Mouse (Mus musculus) left cerebral cortex, adult 18-20 months (tissue): Measurements from ENCODE around the gene Nudt7. TPM values are rescaled to one million over a fixed set of nuclear protein-coding genes. Genes with fewer than 3 reads are reported as not detected.

Experiments
- DNase-seq, 2 experiments: peaks; one replicate each; pipeline ENCODE4 v3.0.0; 2021 to 2022; ENCODE audit warnings: low spot score in 2 of 2, mixed read lengths in 1 of 2
- total RNA-seq, 2 experiments: library from RNA; stranded (reverse); gene quantifications; 2 replicates each; pipeline ENCODE4 v1.2.3; 2021

Nudt7 gene
- total RNA-seq, 2 experiments from 2014 or later, result 3.6 to 6.7 TPM

GRCm38 (mm10) chr8:114142199-114142598, 8.8 kb downstream of the Nudt7 start:
- no peak for DNase-seq

GRCm38 (mm10) chr8:114143645-114144290, 10.4 kb downstream of the Nudt7 start:
- no peak for DNase-seq

DNA sequence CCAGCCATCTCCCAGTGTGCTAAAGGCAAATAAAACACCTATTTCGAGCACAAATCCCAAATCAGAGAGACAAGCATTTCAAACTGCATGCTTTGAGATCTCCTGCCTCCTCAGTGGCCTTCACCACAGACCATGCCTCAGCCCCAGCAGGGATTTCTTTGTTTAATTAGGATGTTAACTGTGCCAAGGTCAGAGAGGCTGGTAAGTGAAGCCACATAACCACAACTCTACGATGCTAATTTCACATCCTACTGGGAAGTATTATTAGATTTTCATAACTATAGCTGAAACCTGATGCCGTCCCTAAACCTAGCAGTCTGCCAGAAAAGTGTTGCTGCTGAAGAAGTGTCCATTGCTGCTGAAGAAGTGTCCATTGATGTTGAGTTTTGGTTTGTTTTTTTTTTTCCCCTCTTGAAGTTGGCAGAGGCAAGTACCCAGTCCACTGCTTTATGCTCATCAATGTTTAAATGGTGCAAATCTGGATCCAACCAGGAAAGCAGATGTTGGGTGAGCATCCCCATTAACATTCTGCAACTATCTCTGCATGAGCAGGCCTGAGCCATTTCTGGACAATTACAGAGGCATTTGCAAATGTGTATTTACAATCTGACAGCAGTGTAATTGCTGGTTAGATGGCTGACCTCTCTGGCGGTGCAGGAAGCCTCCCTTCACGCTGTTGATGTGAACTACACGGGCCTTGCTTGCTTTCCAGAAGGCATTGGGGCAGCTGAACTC, 20.1 kb downstream of the Nudt7 start:
- DNase-seq, result no peak

DNA sequence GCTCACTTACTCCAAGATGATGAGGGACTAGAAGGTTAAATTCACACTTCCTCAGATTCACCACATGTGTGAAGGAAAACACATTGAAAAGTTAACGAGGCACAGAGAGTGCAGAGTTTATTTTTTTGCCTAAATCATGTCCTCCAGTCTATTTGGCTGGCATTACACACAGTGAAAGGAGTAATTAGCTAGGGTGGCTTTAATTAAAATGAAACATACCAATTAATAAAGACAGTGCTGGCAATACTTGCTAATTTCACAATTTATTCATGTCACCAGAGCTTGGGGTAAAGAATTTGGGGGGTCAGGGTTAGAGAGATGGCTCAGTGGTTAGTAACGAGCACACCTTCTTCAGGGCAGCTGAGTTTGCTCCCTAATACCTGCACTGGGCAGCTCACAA, 25.2 kb downstream of the Nudt7 start:
- DNase-seq, result no peak

- no peak for DNase-seq
Measured at GRCm38 (mm10) chr8:114159666-114160065, 26.3 kb downstream of the Nudt7 start.

DNA sequence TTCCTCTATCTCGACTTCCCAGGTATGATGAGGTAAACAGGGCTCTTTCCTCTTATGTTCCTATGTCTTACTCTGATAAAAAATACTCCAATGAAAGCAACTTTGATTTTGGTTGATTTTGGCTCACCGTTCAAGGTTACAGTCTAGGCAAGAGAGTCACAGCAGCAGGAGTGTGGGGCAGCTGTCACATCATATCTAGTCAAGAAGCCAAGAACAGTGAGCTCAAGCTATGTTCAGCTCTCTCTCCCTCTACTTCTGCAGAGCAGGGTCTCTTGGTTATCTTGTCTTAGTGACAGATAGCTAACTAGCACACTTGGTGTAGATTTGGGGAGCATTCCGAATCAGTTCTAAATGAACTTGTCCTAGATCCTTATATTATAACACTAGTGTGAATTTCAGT, 30.5 kb downstream of the Nudt7 start:
- DNase-seq, result no peak

DNA sequence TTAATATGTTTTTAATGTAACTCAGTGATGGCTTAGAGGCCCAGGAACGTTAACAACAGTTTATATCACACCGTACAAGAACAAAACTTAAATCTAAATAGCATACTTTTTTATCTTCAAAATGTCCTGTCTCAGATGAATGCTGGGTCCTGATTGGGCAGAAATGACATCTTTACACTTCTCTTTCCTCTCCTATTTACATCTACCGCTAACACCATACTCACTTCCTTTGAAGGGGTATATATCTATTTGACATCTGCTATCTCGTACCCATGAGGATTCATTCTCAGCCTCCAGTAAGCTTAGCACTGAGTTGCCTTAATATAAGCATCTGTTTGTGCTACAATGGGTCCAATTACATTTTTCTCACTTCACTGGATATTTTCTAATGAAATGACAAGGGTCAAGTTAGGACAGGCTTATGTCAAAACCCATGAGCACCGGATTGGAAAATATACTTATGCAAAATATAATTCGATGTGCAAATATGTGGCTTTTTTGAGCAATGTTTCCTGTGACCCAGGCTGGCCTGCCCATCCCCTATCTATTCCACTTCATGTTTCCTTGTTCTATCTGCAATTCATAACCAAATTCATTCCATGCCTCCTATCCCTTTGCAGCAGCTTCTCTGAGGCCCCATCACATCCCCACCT, 31.2 kb downstream of the Nudt7 start:
- DNase-seq, result no peak

DNA sequence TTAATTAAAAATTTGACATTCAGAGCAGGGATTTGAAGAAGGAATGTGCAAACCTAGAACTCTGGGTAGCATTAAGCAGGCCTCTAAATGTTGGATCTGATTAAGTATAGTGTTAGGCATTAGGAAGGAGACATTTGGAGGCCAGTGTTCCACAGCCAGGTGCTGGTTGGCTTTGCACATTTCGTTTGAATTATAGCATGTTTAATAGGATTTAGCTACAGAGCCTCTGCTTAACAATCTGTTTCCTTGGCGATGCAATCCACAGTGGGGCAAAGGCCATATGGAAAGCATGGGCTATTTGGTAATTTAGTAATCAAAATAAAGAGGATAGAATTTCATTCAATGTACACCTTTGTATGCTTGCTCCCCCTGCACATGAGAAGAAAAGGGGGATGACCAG, 32.4 kb downstream of the Nudt7 start:
- DNase-seq, result no peak

DNA sequence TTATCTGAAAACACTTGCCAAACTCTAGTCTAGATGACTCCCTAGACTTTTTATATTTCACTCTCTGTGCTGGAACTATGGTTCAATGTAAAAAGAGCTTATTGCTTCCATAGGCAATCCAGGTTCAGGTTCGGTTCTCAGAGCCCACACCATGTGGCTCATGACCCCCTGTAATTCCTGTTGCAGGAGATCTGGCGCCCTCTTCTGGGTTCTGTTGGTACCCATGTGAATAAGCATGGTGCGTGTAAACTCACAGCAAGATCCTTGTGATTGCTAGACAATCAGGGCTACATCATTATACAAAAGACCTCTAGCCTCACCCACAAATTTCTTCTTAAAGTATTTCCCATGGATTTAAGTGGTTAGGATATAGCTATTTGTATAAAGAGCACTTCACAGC, 43.4 kb downstream of the Nudt7 start:
- DNase-seq, result no peak

DNA sequence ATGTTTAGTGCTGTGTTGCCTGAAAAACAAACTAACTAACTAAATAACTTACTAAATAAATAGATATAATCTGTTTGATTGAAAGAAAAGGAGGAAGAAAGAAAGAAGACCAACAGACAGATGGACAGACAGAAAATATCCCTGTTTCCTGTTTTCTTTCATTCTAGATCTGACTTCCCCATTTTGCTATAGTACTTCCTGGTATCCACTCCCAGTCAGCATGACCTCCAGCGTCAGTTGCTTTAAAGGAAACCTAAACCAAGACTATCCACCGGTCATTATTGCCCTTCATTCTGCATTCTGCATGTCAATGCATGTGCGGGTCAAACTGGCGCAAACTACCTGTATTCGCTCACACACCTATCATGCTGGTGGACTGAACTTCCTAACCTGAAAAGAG, 60.0 kb downstream of the Nudt7 start:
- DNase-seq, result no peak

GRCm38 (mm10) chr8:114198990-114199389, 65.6 kb downstream of the Nudt7 start:
- DNase-seq, result no peak

Other genes starting within 250 kb of the Nudt7 start
- gene Vat1l, start 72.1 kb downstream of the Nudt7 start, total RNA-seq, result 10 to 100 TPM; 43.2 to 47.7 TPM